Comparison of ENCODE assay signal across 12 mouse cellular contexts in the genomic region with DNA sequence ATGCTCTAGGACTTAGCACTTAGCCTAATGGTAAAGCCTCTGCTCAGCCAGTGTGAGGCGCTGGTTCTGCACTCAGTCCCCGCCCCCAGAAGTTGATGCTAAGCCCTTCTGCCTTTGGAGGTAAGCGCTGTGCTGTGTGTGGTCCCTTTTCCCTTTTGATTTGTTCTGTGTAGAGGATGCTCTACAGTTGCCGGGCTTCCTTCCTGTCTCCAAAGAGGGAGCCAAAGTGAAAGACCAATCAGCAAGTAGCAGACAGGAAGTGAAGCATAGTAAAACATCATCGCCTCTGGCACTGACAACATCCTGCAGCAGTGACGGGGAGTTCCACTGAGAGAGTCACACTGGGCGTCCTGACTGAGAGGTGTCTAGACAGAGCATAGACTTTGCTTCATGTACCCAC. TPM values are rescaled to one million over a fixed set of nuclear protein-coding genes. Genes with fewer than 3 reads are reported as not detected.
DNase-seq lines count a peak whose midpoint lies in the region; ATAC-seq and TF ChIP-seq lines count a peak whose summit lies in the region.
"Had no signal": no experiment of that assay in that cellular context is flagged by ENCODE, and none has a peak within 500 bp of the region (broad histone marks: within the 10 kb centered on the region; RNA-seq: fewer than 3 reads in every experiment).

No protein-coding gene starts in this region.

- no peaks in the 10 kb centered on the region for H3K27me3 ChIP-seq in lung, embryonic 14.5 days (ENCODE audit: insufficient read depth, low read length)
- H3K27me3 ChIP-seq in lung, embryonic 15.5 days, result no peaks in the 10 kb centered on the region
- H3K27me3 ChIP-seq: heart, embryonic 15.5 days; limb, embryonic 13.5 days had no signal

- ATAC-seq in lung, embryonic 14.5 days (ENCODE audit: insufficient read depth), result 0 out of 2 replicates have a peak, but pooled peaks have one; percentile 21
- 0 out of 2 replicates have a peak, but pooled peaks have one; percentile 27 for ATAC-seq in lung, embryonic 15.5 days (ENCODE audit: borderline replicate concordance, extremely low read depth, low FRiP score, low TSS enrichment)

- 64% methylated on average over 7 of the region's 7 CpGs for WGBS in lung, embryonic 14.5 days
- 48% methylated on average over 7 of the region's 7 CpGs for WGBS in lung, adult 2 months
- WGBS in lung, embryonic 15.5 days, result 68% methylated on average over 7 of the region's 7 CpGs

- no peak overlapping the region for H3K9ac ChIP-seq in lung, embryonic 14.5 days
- no peak overlapping the region for H3K9ac ChIP-seq in lung, embryonic 15.5 days
- H3K9ac ChIP-seq: heart, embryonic 15.5 days; limb, embryonic 13.5 days had no signal

- H3K27ac ChIP-seq in lung, embryonic 14.5 days (ENCODE audit: low read depth), result no peak overlapping the region
- no peak overlapping the region for H3K27ac ChIP-seq in lung, embryonic 15.5 days
- H3K27ac ChIP-seq: heart, embryonic 15.5 days; limb, embryonic 13.5 days had no signal

- peak; percentile 36 for DNase-seq in adrenal gland, postnatal 14 days
- DNase-seq in adrenal gland, postnatal 25 days, result no peak
- no peak for DNase-seq in lung, embryonic 14.5 days
- DNase-seq in lung, adult 2 months, result no peak
- DNase-seq in thymus, postnatal 25 days, result peak; percentile 36
- no peak for DNase-seq in embryo, embryonic 9.5 days (ENCODE audit: extremely low spot score)
- DNase-seq in gastrocnemius, postnatal 36 days, result no peak

- TF ChIP-seq POLR2A in lung, adult 2 months (IDR thresholded peaks at IDR 0.05; ENCODE audit: borderline replicate concordance, extremely low read depth, low read depth, low read length), result no peak

- no peak overlapping the region for H3K4me2 ChIP-seq in lung, embryonic 14.5 days
- no peak overlapping the region for H3K4me2 ChIP-seq in lung, embryonic 15.5 days
- H3K4me2 ChIP-seq: heart, embryonic 15.5 days; limb, embryonic 13.5 days had no signal

- intact Hi-C loops in gastrocnemius, postnatal 36 days (cut with DNase I), result loop anchor here (2.0 kb wide), 1 partner anchor 121 kb away; no protein-coding TSS in a partner anchor

- no peaks in the 10 kb centered on the region for H3K9me3 ChIP-seq in lung, embryonic 14.5 days (ENCODE audit: low read depth, low read length)
- H3K9me3 ChIP-seq in lung, embryonic 15.5 days, result no peaks in the 10 kb centered on the region
- H3K9me3 ChIP-seq: heart, embryonic 15.5 days; limb, embryonic 13.5 days had no signal

- H3K4me1 ChIP-seq in lung, embryonic 14.5 days (ENCODE audit: insufficient read depth), result no peaks in the 10 kb centered on the region
- peaks cover 2% of the 10 kb centered on the region for H3K4me1 ChIP-seq in lung, adult 2 months (ENCODE audit: control insufficient read depth, insufficient read depth, low read length)
- H3K4me1 ChIP-seq in lung, embryonic 15.5 days, result no peaks in the 10 kb centered on the region
- H3K4me1 ChIP-seq: heart, embryonic 15.5 days; limb, embryonic 13.5 days had no signal

- H3K4me3 ChIP-seq in lung, embryonic 14.5 days (ENCODE audit: low read depth, low read length), result no peak overlapping the region
- no peak overlapping the region for H3K4me3 ChIP-seq in lung, adult 2 months (replicated peaks; ENCODE audit: extremely low read depth, low read depth, low read length)
- no peak overlapping the region for H3K4me3 ChIP-seq in lung, embryonic 15.5 days
- H3K4me3 ChIP-seq: heart, embryonic 15.5 days; limb, embryonic 13.5 days; myocyte had no signal

- no peak for TF ChIP-seq CTCF in lung, embryonic 14.5 days (IDR thresholded peaks at IDR 0.05; ENCODE audit: low read depth)
- TF ChIP-seq CTCF in lung, adult 2 months (IDR thresholded peaks at IDR 0.05; ENCODE audit: insufficient read depth, low read length), result no peak

- H3K36me3 ChIP-seq in lung, embryonic 14.5 days (ENCODE audit: insufficient read depth), result no peaks in the 10 kb centered on the region
- no peaks in the 10 kb centered on the region for H3K36me3 ChIP-seq in lung, embryonic 15.5 days
- H3K36me3 ChIP-seq: heart, embryonic 15.5 days; limb, embryonic 13.5 days had no signal

RNA-seq across cellular contexts. Expression of gene Gm44503, which starts 11.2 kb away (rescaled TPM):
- total RNA-seq in adrenal gland, postnatal 14 days (2021), result not detected in 2 replicates
- not detected in 2 replicates for total RNA-seq in adrenal gland, postnatal 25 days (2021)
- polyA plus RNA-seq in lung, embryonic 14.5 days (2014; fragmentation: Nextera tagmentation; extraction: Ambion mirVana), result not detected in 2 replicates
- polyA plus RNA-seq in lung, adult 2 months (2012; rRNA removed), result not detected in 2 replicates
- not detected in 2 replicates for polyA plus RNA-seq in lung, embryonic 15.5 days (2015; fragmentation: Nextera tagmentation; extraction: Ambion mirVana)
- under 1 TPM in 1 of 2 experiments, not detected in 1; 0.17 TPM for total RNA-seq in gastrocnemius, postnatal 36 days (2021)
- polyA plus RNA-seq: embryonic facial prominence, embryonic 14.5 days; heart, embryonic 15.5 days; limb, embryonic 13.5 days had no signal

RNA-seq across cellular contexts. Expression of gene Dyx1c1, which starts 11.3 kb away (rescaled TPM):
- 0.78 and 1.1 TPM in 2 replicates for total RNA-seq in adrenal gland, postnatal 14 days (2021)
- total RNA-seq in adrenal gland, postnatal 25 days (2021), result 1.6 and 1.8 TPM in 2 replicates
- 1.2 and 1.3 TPM in 2 replicates for polyA plus RNA-seq in lung, embryonic 14.5 days (2014; fragmentation: Nextera tagmentation; extraction: Ambion mirVana)
- polyA plus RNA-seq in lung, adult 2 months (2012; rRNA removed), result 1.2 and 1.7 TPM in 2 replicates
- polyA plus RNA-seq in lung, embryonic 15.5 days (2015; fragmentation: Nextera tagmentation; extraction: Ambion mirVana), result 1.2 and 1.6 TPM in 2 replicates
- total RNA-seq in gastrocnemius, postnatal 36 days (2021), result under 1 TPM; 0.64 to 0.72 TPM
- polyA plus RNA-seq: myocyte had no signal

RNA-seq across cellular contexts. Expression of gene Ccpg1os, which starts 15.3 kb away (rescaled TPM):
- total RNA-seq in adrenal gland, postnatal 14 days (2021), result 11.6 and 13.3 TPM in 2 replicates
- 23.8 TPM in 2 replicates for total RNA-seq in adrenal gland, postnatal 25 days (2021)
- 9.8 and 14.5 TPM in 2 replicates for polyA plus RNA-seq in lung, embryonic 14.5 days (2014; fragmentation: Nextera tagmentation; extraction: Ambion mirVana)
- 11.7 and 21.1 TPM in 2 replicates for polyA plus RNA-seq in lung, adult 2 months (2012; rRNA removed)
- 19.7 and 20.6 TPM in 2 replicates for polyA plus RNA-seq in lung, embryonic 15.5 days (2015; fragmentation: Nextera tagmentation; extraction: Ambion mirVana)
- total RNA-seq in gastrocnemius, postnatal 36 days (2021), result 10 to 100 TPM in 1 of 2 experiments, 1 to 10 TPM in 1; 9.1 to 10.8 TPM

RNA-seq across cellular contexts. Expression of gene Ccpg1, which starts 15.4 kb away (rescaled TPM):
- total RNA-seq in adrenal gland, postnatal 14 days (2021), result 92.7 and 97.7 TPM in 2 replicates
- total RNA-seq in adrenal gland, postnatal 25 days (2021), result 145 and 166 TPM in 2 replicates
- polyA plus RNA-seq in lung, embryonic 14.5 days (2014; fragmentation: Nextera tagmentation; extraction: Ambion mirVana), result 19.4 and 20.6 TPM in 2 replicates
- 16.9 and 28.1 TPM in 2 replicates for polyA plus RNA-seq in lung, adult 2 months (2012; rRNA removed)
- 28.7 and 31.3 TPM in 2 replicates for polyA plus RNA-seq in lung, embryonic 15.5 days (2015; fragmentation: Nextera tagmentation; extraction: Ambion mirVana)
- total RNA-seq in gastrocnemius, postnatal 36 days (2021), result 10 to 100 TPM; 52.8 to 65.1 TPM

RNA-seq across cellular contexts. Expression of gene Pygo1, which starts 44.4 kb away (rescaled TPM):
- 3.0 and 3.4 TPM in 2 replicates for total RNA-seq in adrenal gland, postnatal 14 days (2021)
- total RNA-seq in adrenal gland, postnatal 25 days (2021), result 3.4 and 5.1 TPM in 2 replicates
- polyA plus RNA-seq in lung, embryonic 14.5 days (2014; fragmentation: Nextera tagmentation; extraction: Ambion mirVana), result 6.0 and 7.0 TPM in 2 replicates
- polyA plus RNA-seq in lung, adult 2 months (2012; rRNA removed), result 1.4 and 2.0 TPM in 2 replicates
- polyA plus RNA-seq in lung, embryonic 15.5 days (2015; fragmentation: Nextera tagmentation; extraction: Ambion mirVana), result 3.6 and 4.1 TPM in 2 replicates
- total RNA-seq in gastrocnemius, postnatal 36 days (2021), result 10 to 100 TPM in 1 of 2 experiments, 1 to 10 TPM in 1; 6.4 to 10.2 TPM

Comparison
In these comparisons a context has a peak if more than half of its experiments do, and no peak if none do; other contexts are left out.
1. DNase-seq: peak in adrenal gland, postnatal 14 days (single experiment) and thymus, postnatal 25 days (single experiment); none in adrenal gland, postnatal 25 days (single experiment), lung, embryonic 14.5 days (single experiment), lung, adult 2 months (single experiment), embryo, embryonic 9.5 days (single experiment) and gastrocnemius, postnatal 36 days (0 of 2).